Mouse (Mus musculus) thymus, adult 2 months (tissue): ENCODE results near the gene Smok2b.
"Not testable (repeated sequence)": the region's sequence is repeated elsewhere in the genome, so short reads cannot be mapped to it uniquely, and the experiment has no call there.

Experiments
- CTCF ChIP-seq: fragments of 200-500 bp; IDR thresholded peaks from 2 replicates; pipeline ENCODE4 v1.5.1; 2012; ENCODE audit warnings: mild to moderate bottlenecking, control low read depth, low read length, moderate library complexity, borderline replicate concordance; ENCODE audit not compliant: control insufficient read depth, poor library complexity, insufficient read depth; ENCODE audit errors: extremely low read depth
- POLR2A ChIP-seq: fragments of 200-500 bp; IDR thresholded peaks from 2 replicates; pipeline ENCODE4 v1.6.1; 2012; ENCODE audit warnings: mild to moderate bottlenecking, low read length, control low read depth, moderate library complexity; ENCODE audit not compliant: control insufficient read depth, poor library complexity, insufficient read depth; ENCODE audit errors: extremely low read depth

GRCm38 (mm10) chr17:13188846-13189245 is 41.2 kb upstream of the Smok2b start:
- not testable (repeated sequence) for TF ChIP-seq CTCF, POLR2A
